Mouse (Mus musculus): ENCODE data around the gene Tspo2.

The Tspo2 gene

GRCm38 (mm10) chr17:48417521-48417920 is 33.8 kb downstream of the Tspo2 start:
- no peak for DNase-seq (ENCODE audit: low spot score)

- DNase-seq (ENCODE audit: low spot score), result no peak
These were observed 34.7 kb downstream of the Tspo2 start for GRCm38 (mm10) chr17:48416425-48417195.

- no peak for DNase-seq (ENCODE audit: low spot score)
These were observed 35.3 kb downstream of the Tspo2 start for GRCm38 (mm10) chr17:48416011-48416410.

GRCm38 (mm10) chr17:48411241-48411640 is 40.1 kb downstream of the Tspo2 start:
- DNase-seq (ENCODE audit: low spot score), result no peak

DNA sequence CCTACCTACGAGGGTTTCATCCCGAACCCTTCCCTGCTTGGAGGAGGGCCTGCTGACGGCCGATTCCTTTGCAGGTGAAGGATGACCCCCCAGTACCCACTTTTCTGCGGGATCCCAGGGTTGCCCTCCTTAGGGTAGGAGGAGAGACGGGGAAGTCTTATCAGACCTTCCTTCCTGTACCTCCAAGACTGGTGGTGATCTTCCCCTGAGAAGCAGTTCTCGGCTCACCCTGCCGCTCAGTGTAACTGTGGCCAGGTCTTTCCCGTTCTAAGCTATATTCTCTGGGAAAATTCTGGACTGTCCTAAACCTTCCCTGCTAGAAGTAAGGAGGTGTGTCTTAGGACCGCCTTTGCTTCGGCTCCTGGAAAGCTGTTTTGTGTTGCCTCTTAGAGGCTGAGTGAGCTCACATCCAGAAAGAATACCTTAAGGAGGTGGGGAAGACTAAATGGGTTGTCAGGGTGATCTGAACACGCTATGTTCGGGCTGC is 41.0 kb downstream of the Tspo2 start:
- DNase-seq (ENCODE audit: low spot score), result no peak

- peak; percentile 100 for DNase-seq (ENCODE audit: low spot score)
These were observed 41.7 kb downstream of the Tspo2 start, which contains the start of the genes Nfya and Oard1 for GRCm38 (mm10) chr17:48409380-48410298. TSS of gene Nfya (minus strand) at chr17:48409906. TSS of gene Oard1 (plus strand) at chr17:48410014.

- peak; percentile 75 for DNase-seq (ENCODE audit: low spot score)
These were observed 42.6 kb downstream of the Tspo2 start for GRCm38 (mm10) chr17:48408526-48409291.

DNA sequence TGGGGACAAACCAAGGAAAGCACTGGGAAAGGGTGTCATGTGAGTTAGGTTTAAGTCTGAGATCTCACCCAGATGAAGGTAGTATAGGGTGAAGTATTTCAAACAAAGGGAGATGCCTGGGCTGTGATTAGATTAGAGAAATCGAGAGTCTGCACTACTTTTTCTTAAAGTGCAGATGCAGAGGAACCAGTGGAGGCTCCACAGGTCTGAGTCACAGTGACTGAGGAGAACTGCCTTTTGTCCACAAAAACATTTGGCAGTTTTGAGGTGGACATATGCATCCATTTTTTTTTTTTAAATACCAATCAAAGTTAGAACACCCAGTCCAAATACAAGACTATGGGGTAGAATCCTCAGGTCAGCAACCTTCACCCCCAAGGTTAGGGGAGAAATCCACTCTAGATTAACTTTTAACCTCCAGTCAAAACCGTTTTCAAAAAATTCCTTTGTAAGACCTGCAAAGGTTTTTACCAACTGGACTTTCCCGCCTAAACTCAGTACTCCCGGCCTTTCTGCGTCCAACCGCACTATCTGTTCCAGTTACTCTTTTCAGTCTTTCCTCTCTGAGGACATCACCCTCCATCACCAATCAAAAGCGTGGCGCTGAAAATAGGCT is 43.3 kb downstream of the Tspo2 start:
- DNase-seq (ENCODE audit: low spot score), result no peak

DNA sequence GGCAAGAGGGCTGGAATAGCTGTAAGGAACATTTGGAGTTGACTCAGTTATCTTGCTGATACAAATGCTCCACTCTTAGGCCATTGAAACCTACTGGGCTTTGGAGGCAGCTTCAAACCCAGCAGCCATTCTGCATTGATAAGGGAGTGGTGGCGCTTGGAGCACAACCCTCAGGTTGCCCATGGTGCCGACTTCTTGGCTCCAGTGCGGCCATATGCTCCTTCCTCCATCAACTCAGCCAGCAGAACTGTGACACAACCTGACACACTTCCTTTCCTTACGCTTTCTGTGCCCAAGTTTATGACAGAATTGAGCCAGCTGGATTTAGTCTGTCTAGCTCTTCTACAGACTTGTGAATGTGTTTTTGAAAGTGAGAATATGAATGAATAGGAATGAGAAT is 44.2 kb downstream of the Tspo2 start:
- no peak for DNase-seq (ENCODE audit: low spot score)

- DNase-seq (ENCODE audit: low spot score), result no peak
These were observed 46.6 kb downstream of the Tspo2 start for GRCm38 (mm10) chr17:48404706-48405105.

GRCm38 (mm10) chr17:48403848-48404247 is 47.5 kb downstream of the Tspo2 start:
- DNase-seq (ENCODE audit: low spot score), result no peak

DNA sequence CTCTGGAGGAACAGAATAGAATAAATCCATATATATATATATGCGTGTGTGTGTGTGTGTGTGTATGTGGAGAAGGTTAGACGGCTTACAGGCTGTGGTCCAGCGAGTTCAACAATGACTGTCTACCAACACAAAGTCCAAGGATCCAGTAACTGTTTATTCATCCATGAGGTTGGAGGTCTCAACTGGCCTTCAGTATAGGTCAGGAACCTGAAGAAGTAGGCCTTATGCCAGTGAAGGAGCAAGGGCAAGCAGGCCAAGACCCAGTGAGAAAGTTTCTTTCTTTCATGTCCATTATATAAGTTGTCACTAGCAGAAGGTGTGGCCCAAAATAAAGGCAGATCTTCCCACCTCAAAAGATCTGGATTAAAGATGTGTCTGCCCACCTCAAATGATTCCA is 48.6 kb downstream of the Tspo2 start:
- DNase-seq (ENCODE audit: low spot score), result no peak

DNA sequence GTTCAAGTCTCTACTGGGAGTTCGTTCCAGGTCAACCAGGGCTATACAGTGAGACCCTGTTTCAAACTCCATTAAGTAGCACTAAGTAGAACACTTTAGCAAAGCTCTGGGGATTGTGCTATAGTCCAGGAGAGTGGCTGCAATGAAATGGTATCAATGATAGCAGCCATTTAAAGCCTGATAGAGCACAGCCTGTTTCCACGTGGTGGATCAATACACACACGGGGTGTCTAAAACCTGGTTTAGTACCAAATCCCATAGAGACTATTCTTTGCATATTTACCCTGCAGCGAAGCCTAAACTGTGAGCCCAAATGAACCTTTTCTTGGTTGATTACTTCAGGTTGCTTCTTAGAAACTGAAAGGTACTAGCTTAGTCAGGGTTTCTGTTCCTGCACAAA is 49.6 kb downstream of the Tspo2 start:
- DNase-seq (ENCODE audit: low spot score), result no peak
